Mouse (Mus musculus) testis, adult 2 months (tissue): ENCODE data around the gene Lrit3.
A peak's percentile ranks its signal among the peaks of the same experiment; 100 is the strongest.

ENCODE experiments used
- CTCF ChIP-seq: fragments of 200-500 bp; IDR thresholded peaks from 2 replicates; pipeline ENCODE4 v1.5.1; 2012; ENCODE audit warnings: low read depth, mild to moderate bottlenecking, inconsistent platforms, low read length, moderate library complexity; ENCODE audit not compliant: control insufficient read depth, insufficient read depth, insufficient replicate concordance
- POLR2A ChIP-seq: fragments of 200-500 bp; IDR thresholded peaks from 2 replicates; pipeline ENCODE4 v1.6.1; 2012; ENCODE audit warnings: low read depth, mild to moderate bottlenecking, inconsistent platforms, low read length, moderate library complexity; ENCODE audit not compliant: control insufficient read depth

DNA sequence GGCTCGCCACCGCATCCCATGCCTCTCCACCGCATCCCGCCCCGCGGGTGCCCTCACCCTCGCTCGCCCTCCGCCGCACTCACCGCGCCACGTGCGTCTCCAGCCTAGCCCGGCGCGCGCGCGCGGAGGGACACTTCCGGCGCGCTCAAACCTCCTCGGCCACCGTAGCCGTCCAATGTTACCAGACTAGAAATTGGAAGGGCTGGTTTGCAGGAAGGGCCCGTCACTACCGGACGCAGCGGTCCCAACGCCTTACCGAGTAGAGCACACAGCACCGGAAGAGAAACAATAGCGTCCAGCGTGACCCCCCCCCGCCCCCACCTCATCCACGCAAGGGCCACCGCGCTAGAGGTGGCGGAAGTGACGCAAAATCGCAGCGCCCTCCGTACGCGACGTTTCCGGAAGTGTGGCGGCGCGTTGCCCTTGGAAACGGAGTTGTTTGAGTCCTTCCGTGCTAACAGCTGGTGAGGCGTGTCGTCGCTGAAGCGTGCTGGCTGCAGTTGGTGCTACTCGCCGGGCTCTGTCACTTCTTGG lies 27.3 kb upstream of the Lrit3 start, which contains the start of gene Gar1:
- TF ChIP-seq CTCF = no peak
- TF ChIP-seq POLR2A = peak; percentile 97
